Mouse (Mus musculus): Measurements from ENCODE around the gene Il10ra. TPM values are rescaled to one million over a fixed set of nuclear protein-coding genes. Genes with fewer than 3 reads are reported as not detected.

Gene Il10ra
- polyA plus RNA-seq, 1 experiment from 2014 or later = 0.56 TPM

DNA sequence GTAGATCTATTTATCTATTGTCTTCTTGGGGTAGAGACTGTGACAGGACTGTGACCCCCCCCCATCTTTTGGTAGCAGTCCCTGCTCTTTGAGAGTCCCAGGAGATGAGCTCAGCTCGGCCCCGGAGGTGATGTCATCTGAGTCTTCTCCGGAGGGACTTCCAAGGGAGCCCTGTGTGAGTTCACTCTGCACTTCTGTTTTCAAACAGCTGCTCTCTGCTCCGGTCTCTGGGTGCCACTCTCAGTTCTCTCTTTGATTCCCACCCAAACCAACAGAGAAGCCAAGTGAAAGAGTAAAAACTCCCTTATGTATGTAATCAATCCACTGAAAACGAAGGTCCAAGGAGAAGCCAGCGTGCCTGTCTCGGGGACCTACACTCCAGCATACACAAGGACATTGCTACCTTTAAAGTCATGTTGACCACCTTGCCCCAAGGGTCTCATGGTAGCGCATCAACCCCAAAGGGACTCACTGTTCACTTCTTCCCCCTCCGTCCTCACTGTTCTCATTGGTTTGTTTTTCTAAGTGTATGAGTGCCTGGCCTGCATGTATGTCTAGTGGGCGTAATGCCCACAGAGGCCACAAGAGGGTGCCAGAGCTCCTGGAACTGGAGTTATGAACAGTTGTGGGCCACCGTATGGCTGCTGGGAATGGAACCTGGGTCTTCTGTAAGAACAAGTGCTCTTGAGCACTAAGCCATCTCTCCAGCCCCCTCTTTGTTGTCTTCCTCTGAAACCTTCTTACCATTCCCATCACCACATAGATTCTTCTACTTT, 30.5 kb upstream of the Il10ra start:
- no peaks in the 10 kb centered on the region for H3K36me3 ChIP-seq (ENCODE audit: control insufficient read depth, insufficient read depth, low read length)
- no peaks in the 10 kb centered on the region for H3K27me3 ChIP-seq (ENCODE audit: control insufficient read depth, insufficient read depth, low read length)
- H3K27ac ChIP-seq (ENCODE audit: low read depth, low read length) = no peak overlapping the region
- WGBS = 81% methylated on average over 11 of the region's 11 CpGs
- ATAC-seq (ENCODE audit: low read depth) = no peak
- H3K4me1 ChIP-seq (ENCODE audit: control insufficient read depth, insufficient read depth, low read length) = peaks cover 4% of the 10 kb centered on the region; the same call in 1 of the 2 replicates
- no peak overlapping the region for H3K4me3 ChIP-seq (ENCODE audit: low read depth, low read length)
- H3K9me3 ChIP-seq (ENCODE audit: control insufficient read depth, low read length) = no peaks in the 10 kb centered on the region
- no peak overlapping the region for H3K9ac ChIP-seq (replicated peaks; ENCODE audit: low read depth, low read length)
- H3K4me2 ChIP-seq (ENCODE audit: low read depth, low read length) = no peak overlapping the region

DNA sequence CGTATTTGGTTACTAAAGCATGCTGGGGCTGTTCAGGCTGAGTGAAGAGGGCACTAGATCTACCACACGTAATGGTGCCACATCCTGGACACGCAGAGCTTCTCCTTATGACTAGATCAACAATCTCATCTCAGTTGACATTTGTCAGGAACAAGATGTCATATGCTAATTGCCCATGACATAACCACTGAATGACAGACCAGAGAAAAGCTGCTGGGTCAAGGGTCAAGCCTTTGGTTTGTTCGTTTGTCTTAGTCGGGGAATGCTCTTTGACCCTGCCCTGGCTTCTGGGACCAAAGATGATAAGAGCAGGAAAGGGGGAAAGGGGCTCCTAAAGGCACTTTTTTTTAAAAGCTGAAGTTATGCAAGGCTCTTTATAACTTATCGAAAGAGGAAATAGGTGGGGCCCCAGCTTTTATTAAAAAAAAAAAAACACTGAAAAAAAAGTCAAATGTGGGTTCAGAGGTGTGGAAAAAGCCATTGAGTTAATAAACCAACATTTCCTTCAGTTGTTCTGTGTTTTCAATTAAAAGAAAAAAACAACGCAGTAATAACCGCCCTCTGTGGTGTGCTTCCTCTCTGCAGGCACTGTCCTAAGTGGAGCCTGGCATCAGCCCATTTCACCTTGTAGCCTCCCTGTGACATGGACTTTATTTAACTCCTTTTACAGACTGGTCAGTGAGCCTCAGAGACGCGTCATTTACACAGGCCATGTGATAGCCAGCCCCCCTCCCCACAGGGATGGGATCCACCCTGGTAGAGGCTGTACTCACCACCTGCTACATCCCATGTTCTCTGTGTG, 25.5 kb upstream of the Il10ra start:
- Histone ChIP-seq H3K4me2 (ENCODE audit: low read depth, low read length) (no peak overlapping the region), H3K36me3 (ENCODE audit: control insufficient read depth, insufficient read depth, low read length) (no peaks in the 10 kb centered on the region), H3K27ac (ENCODE audit: low read depth, low read length) (no peak overlapping the region), H3K9ac (replicated peaks; ENCODE audit: low read depth, low read length) (no peak overlapping the region), H3K4me3 (ENCODE audit: low read depth, low read length) (no peak overlapping the region), H3K27me3 (ENCODE audit: control insufficient read depth, insufficient read depth, low read length) (no peaks in the 10 kb centered on the region), H3K9me3 (ENCODE audit: control insufficient read depth, low read length) (no peaks in the 10 kb centered on the region), H3K4me1 (ENCODE audit: control insufficient read depth, insufficient read depth, low read length) (no peaks in the 10 kb centered on the region)
- WGBS = 67% methylated on average over 10 of the region's 10 CpGs
- ATAC-seq (ENCODE audit: low read depth) = no peak

GRCm38 (mm10) chr9:45291481-45292168, 22.7 kb upstream of the Il10ra start:
- 84% methylated on average over 11 of the region's 11 CpGs for WGBS
- H3K4me2 ChIP-seq (ENCODE audit: low read depth, low read length) = no peak overlapping the region

GRCm38 (mm10) chr9:45282466-45282865, 13.5 kb upstream of the Il10ra start:
- Histone ChIP-seq H3K27ac (ENCODE audit: low read depth, low read length) (no peak overlapping the region), H3K4me1 (ENCODE audit: control insufficient read depth, insufficient read depth, low read length) (no peaks in the 10 kb centered on the region), H3K4me2 (ENCODE audit: low read depth, low read length) (no peak overlapping the region), H3K9ac (replicated peaks; ENCODE audit: low read depth, low read length) (no peak overlapping the region), H3K4me3 (ENCODE audit: low read depth, low read length) (no peak overlapping the region), H3K36me3 (ENCODE audit: control insufficient read depth, insufficient read depth, low read length) (no peaks in the 10 kb centered on the region), H3K27me3 (ENCODE audit: control insufficient read depth, insufficient read depth, low read length) (no peaks in the 10 kb centered on the region), H3K9me3 (ENCODE audit: control insufficient read depth, low read length) (no peaks in the 10 kb centered on the region)
- 94% methylated on average over 5 of the region's 5 CpGs for WGBS
- ATAC-seq (ENCODE audit: low read depth) = no peak

More at GRCm38 (mm10) chr9:45291481-45292168, 22.7 kb upstream of the Il10ra start:
- no peaks in the 10 kb centered on the region for H3K36me3 ChIP-seq (ENCODE audit: control insufficient read depth, insufficient read depth, low read length)
- no peak overlapping the region for H3K4me3 ChIP-seq (ENCODE audit: low read depth, low read length)
- no peaks in the 10 kb centered on the region for H3K4me1 ChIP-seq (ENCODE audit: control insufficient read depth, insufficient read depth, low read length)
- H3K27ac ChIP-seq (ENCODE audit: low read depth, low read length) = no peak overlapping the region
- no peak overlapping the region for H3K9ac ChIP-seq (replicated peaks; ENCODE audit: low read depth, low read length)
- ATAC-seq (ENCODE audit: low read depth) = no peak
- no peaks in the 10 kb centered on the region for H3K9me3 ChIP-seq (ENCODE audit: control insufficient read depth, low read length)
- H3K27me3 ChIP-seq (ENCODE audit: control insufficient read depth, insufficient read depth, low read length) = no peaks in the 10 kb centered on the region

GRCm38 (mm10) chr9:45280891-45281290, 11.9 kb upstream of the Il10ra start:
- H3K9me3 ChIP-seq (ENCODE audit: control insufficient read depth, low read length) = no peaks in the 10 kb centered on the region
- no peaks in the 10 kb centered on the region for H3K27me3 ChIP-seq (ENCODE audit: control insufficient read depth, insufficient read depth, low read length)
- H3K4me2 ChIP-seq (ENCODE audit: low read depth, low read length) = no peak overlapping the region
- H3K27ac ChIP-seq (ENCODE audit: low read depth, low read length) = no peak overlapping the region
- no peak for ATAC-seq (ENCODE audit: low read depth)
- H3K9ac ChIP-seq (replicated peaks; ENCODE audit: low read depth, low read length) = no peak overlapping the region
- H3K4me3 ChIP-seq (ENCODE audit: low read depth, low read length) = no peak overlapping the region
- 79% methylated on average over 3 of the region's 3 CpGs for WGBS
- no peaks in the 10 kb centered on the region for H3K4me1 ChIP-seq (ENCODE audit: control insufficient read depth, insufficient read depth, low read length)
- no peaks in the 10 kb centered on the region for H3K36me3 ChIP-seq (ENCODE audit: control insufficient read depth, insufficient read depth, low read length)

- H3K9ac ChIP-seq (replicated peaks; ENCODE audit: low read depth, low read length) = no peak overlapping the region
- H3K36me3 ChIP-seq (ENCODE audit: control insufficient read depth, insufficient read depth, low read length) = no peaks in the 10 kb centered on the region
- no peak overlapping the region for H3K4me3 ChIP-seq (ENCODE audit: low read depth, low read length)
- H3K27ac ChIP-seq (ENCODE audit: low read depth, low read length) = no peak overlapping the region
- ATAC-seq (ENCODE audit: low read depth) = no peak
- H3K9me3 ChIP-seq (ENCODE audit: control insufficient read depth, low read length) = no peaks in the 10 kb centered on the region
- H3K4me1 ChIP-seq (ENCODE audit: control insufficient read depth, insufficient read depth, low read length) = no peaks in the 10 kb centered on the region
- H3K27me3 ChIP-seq (ENCODE audit: control insufficient read depth, insufficient read depth, low read length) = no peaks in the 10 kb centered on the region
- WGBS = 78% methylated on average over 3 of the region's 3 CpGs
- no peak overlapping the region for H3K4me2 ChIP-seq (ENCODE audit: low read depth, low read length)
These were observed 11.1 kb upstream of the Il10ra start for GRCm38 (mm10) chr9:45280059-45280458.

DNA sequence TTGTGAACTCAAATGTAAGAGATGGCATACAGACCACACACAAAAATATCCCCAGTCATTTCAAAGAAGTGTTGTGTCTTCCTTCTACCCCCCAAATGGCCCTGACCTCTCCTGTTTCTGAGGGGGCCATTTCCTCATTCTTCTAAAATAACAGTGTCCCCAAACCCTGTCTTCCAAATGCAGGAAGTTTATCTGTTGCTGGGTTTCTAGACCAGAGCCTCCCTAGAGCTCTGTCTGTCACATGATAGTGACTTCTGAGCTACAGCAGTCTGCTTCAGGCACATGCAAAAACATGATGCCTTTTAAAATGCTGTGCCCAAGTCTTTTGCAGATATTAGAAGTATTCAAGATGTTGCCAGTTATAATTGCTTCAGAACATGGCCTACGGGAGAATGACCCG, 5.7 kb upstream of the Il10ra start:
- 92% methylated on average over 2 of the region's 2 CpGs for WGBS
- no peak for ATAC-seq (ENCODE audit: low read depth)
- H3K9ac ChIP-seq (replicated peaks; ENCODE audit: low read depth, low read length) = no peak overlapping the region
- H3K36me3 ChIP-seq (ENCODE audit: control insufficient read depth, insufficient read depth, low read length) = no peaks in the 10 kb centered on the region
- no peak overlapping the region for H3K4me3 ChIP-seq (ENCODE audit: low read depth, low read length)
- no peak overlapping the region for H3K27ac ChIP-seq (ENCODE audit: low read depth, low read length)
- H3K9me3 ChIP-seq (ENCODE audit: control insufficient read depth, low read length) = no peaks in the 10 kb centered on the region
- H3K4me1 ChIP-seq (ENCODE audit: control insufficient read depth, insufficient read depth, low read length) = no peaks in the 10 kb centered on the region
- H3K4me2 ChIP-seq (ENCODE audit: low read depth, low read length) = no peak overlapping the region
- H3K27me3 ChIP-seq (ENCODE audit: control insufficient read depth, insufficient read depth, low read length) = no peaks in the 10 kb centered on the region

DNA sequence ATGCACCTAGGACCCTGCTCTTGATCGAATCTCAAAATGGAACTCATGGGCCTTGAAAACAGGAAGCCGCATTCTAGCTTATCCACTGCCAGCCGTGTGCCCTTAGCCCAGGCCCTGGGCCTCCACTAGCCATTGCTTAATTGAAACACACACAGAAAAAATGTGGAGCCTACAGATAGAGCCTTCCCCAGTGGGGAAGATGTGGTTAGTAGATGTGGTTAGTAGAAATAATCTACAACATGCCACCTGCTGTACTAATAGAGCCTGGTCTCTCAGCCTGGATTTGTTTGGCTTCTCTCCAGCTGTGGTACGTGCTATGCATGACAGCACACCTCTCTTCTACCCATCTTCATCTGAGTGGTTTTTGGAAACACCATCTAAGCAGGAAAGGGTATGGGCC, 5.3 kb upstream of the Il10ra start:
- Histone ChIP-seq H3K4me3 (ENCODE audit: low read depth, low read length) (no peak overlapping the region), H3K9me3 (ENCODE audit: control insufficient read depth, low read length) (no peaks in the 10 kb centered on the region), H3K36me3 (ENCODE audit: control insufficient read depth, insufficient read depth, low read length) (no peaks in the 10 kb centered on the region), H3K27me3 (ENCODE audit: control insufficient read depth, insufficient read depth, low read length) (peaks cover 3% of the 10 kb centered on the region; the same call in 1 of the 2 replicates), H3K4me2 (ENCODE audit: low read depth, low read length) (no peak overlapping the region), H3K4me1 (ENCODE audit: control insufficient read depth, insufficient read depth, low read length) (no peaks in the 10 kb centered on the region), H3K9ac (replicated peaks; ENCODE audit: low read depth, low read length) (no peak overlapping the region), H3K27ac (ENCODE audit: low read depth, low read length) (no peak overlapping the region)
- no peak for ATAC-seq (ENCODE audit: low read depth)
- 87% methylated on average over 4 of the region's 4 CpGs for WGBS

DNA sequence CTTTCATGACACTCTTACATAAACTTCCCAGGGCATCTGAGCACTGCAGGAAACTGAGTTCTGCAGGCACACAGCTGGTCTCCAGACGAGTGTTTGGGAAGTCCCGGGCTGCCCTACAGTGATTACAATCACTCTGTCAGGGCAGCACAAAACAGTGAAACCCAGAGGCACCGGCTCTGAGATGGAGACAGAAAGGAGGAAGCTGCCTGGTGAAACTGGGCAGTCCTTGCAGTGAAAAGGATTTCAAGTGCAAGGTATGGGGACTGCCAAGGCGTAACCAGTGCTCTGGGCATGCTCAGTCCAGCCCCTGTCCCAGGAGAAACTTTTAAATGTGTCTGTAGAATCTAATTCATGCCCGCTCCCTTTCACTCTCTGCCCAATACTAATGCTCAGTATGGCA, 3.3 kb upstream of the Il10ra start:
- Histone ChIP-seq H3K27ac (ENCODE audit: low read depth, low read length) (no peak overlapping the region), H3K4me2 (ENCODE audit: low read depth, low read length) (no peak overlapping the region), H3K9me3 (ENCODE audit: control insufficient read depth, low read length) (no peaks in the 10 kb centered on the region), H3K27me3 (ENCODE audit: control insufficient read depth, insufficient read depth, low read length) (peaks cover 7% of the 10 kb centered on the region; the same call in 1 of the 2 replicates), H3K4me3 (ENCODE audit: low read depth, low read length) (no peak overlapping the region), H3K36me3 (ENCODE audit: control insufficient read depth, insufficient read depth, low read length) (no peaks in the 10 kb centered on the region), H3K4me1 (ENCODE audit: control insufficient read depth, insufficient read depth, low read length) (no peaks in the 10 kb centered on the region), H3K9ac (replicated peaks; ENCODE audit: low read depth, low read length) (no peak overlapping the region)
- ATAC-seq (ENCODE audit: low read depth) = no peak
- 48% methylated on average over 5 of the region's 5 CpGs for WGBS

Data from neural tube, embryonic 14.5 days (tissue).